Mouse (Mus musculus): Measurements from ENCODE around the gene Opn1mw. TPM values are rescaled to one million over a fixed set of nuclear protein-coding genes. Genes with fewer than 3 reads are reported as not detected.
A peak's percentile ranks its signal among the peaks of the same experiment; 100 is the strongest.
"Not testable (repeated sequence)": the region's sequence is repeated elsewhere in the genome, so short reads cannot be mapped to it uniquely, and the experiment has no call there.

The Opn1mw gene
- polyA plus RNA-seq, 1 experiment from 2014 or later: not detected

- Histone ChIP-seq H3K4me2 (replicated peaks; ENCODE audit: low read depth, low read length) (peak overlapping the region; percentile 25), H3K9me3 (ENCODE audit: control insufficient read depth, low read length) (no peaks in the 10 kb centered on the region), H3K36me3 (ENCODE audit: control insufficient read depth, insufficient read depth, low read length) (no peaks in the 10 kb centered on the region), H3K4me3 (ENCODE audit: low read length) (no peak overlapping the region; the same call in 1 of the 2 replicates), H3K9ac (ENCODE audit: low read depth, low read length) (no peak overlapping the region), H3K27me3 (ENCODE audit: control insufficient read depth, insufficient read depth, low read length) (no peaks in the 10 kb centered on the region; the same call in 1 of the 2 replicates), H3K4me1 (ENCODE audit: control insufficient read depth, insufficient read depth, low read length) (no peaks in the 10 kb centered on the region), H3K27ac (ENCODE audit: low read depth, low read length) (no peak overlapping the region)
- 29% methylated on average over 10 of the region's 10 CpGs for WGBS
- peak; percentile 57; the same call in 1 of the 2 replicates for ATAC-seq (ENCODE audit: low FRiP score, low TSS enrichment)
These were observed 11.8 kb upstream of the Opn1mw start for GRCm38 (mm10) chrX:74115511-74115910.

- H3K4me2 ChIP-seq (replicated peaks; ENCODE audit: low read depth, low read length): no peak overlapping the region
- no peak overlapping the region for H3K27ac ChIP-seq (ENCODE audit: low read depth, low read length)
- no peak overlapping the region for H3K4me3 ChIP-seq (ENCODE audit: low read length)
- no peaks in the 10 kb centered on the region for H3K27me3 ChIP-seq (ENCODE audit: control insufficient read depth, insufficient read depth, low read length)
- no peak overlapping the region for H3K9ac ChIP-seq (ENCODE audit: low read depth, low read length)
- WGBS: 56% methylated on average over 2 of the region's 2 CpGs
- ATAC-seq (ENCODE audit: low FRiP score, low TSS enrichment): no peak
- no peaks in the 10 kb centered on the region for H3K36me3 ChIP-seq (ENCODE audit: control insufficient read depth, insufficient read depth, low read length)
- no peaks in the 10 kb centered on the region for H3K9me3 ChIP-seq (ENCODE audit: control insufficient read depth, low read length)
- no peaks in the 10 kb centered on the region for H3K4me1 ChIP-seq (ENCODE audit: control insufficient read depth, insufficient read depth, low read length)
These were observed 2.3 kb upstream of the Opn1mw start for GRCm38 (mm10) chrX:74124975-74125374.

- H3K4me3 ChIP-seq (ENCODE audit: low read length); H3K27ac ChIP-seq (ENCODE audit: low read depth, low read length); H3K4me1 ChIP-seq (ENCODE audit: control insufficient read depth, insufficient read depth, low read length); H3K9me3 ChIP-seq (ENCODE audit: control insufficient read depth, low read length); H3K9ac ChIP-seq (ENCODE audit: low read depth, low read length); H3K36me3 ChIP-seq (ENCODE audit: control insufficient read depth, insufficient read depth, low read length); H3K4me2 ChIP-seq (replicated peaks; ENCODE audit: low read depth, low read length); ATAC-seq (ENCODE audit: low FRiP score, low TSS enrichment); H3K27me3 ChIP-seq (ENCODE audit: control insufficient read depth, insufficient read depth, low read length): not testable (repeated sequence)
- WGBS: 38% methylated on average over 1 of the region's 1 CpGs
These were observed 8.0 kb downstream of the Opn1mw start, which contains the start of gene Mecp2 for GRCm38 (mm10) chrX:74135263-74135662. Mecp2 (minus strand) TSS chrX:74135363.

- Histone ChIP-seq H3K9me3 (ENCODE audit: control insufficient read depth, low read length) (no peaks in the 10 kb centered on the region), H3K4me3 (ENCODE audit: low read length) (no peak within 1 kb of the TSS), H3K4me2 (replicated peaks; ENCODE audit: low read depth, low read length) (no peak within 1 kb of the TSS), H3K27ac (ENCODE audit: low read depth, low read length) (no peak within 1 kb of the TSS), H3K4me1 (ENCODE audit: control insufficient read depth, insufficient read depth, low read length) (no peaks in the 10 kb centered on the region), H3K27me3 (ENCODE audit: control insufficient read depth, insufficient read depth, low read length) (no peaks in the 10 kb centered on the region), H3K9ac (ENCODE audit: low read depth, low read length) (no peak within 1 kb of the TSS), H3K36me3 (ENCODE audit: control insufficient read depth, insufficient read depth, low read length) (no peaks in the 10 kb centered on the region)
- 94% methylated on average over 1 of the region's 1 CpGs for WGBS
- no peak for ATAC-seq (ENCODE audit: low FRiP score, low TSS enrichment)
These were observed 40.5 kb downstream of the Opn1mw start, which contains the start of gene Tex28 for GRCm38 (mm10) chrX:74167738-74168137. Tex28 (minus strand) TSS chrX:74167838.

- no peak within 1 kb of the TSS for H3K27ac ChIP-seq (ENCODE audit: low read depth, low read length)
- ATAC-seq (ENCODE audit: low FRiP score, low TSS enrichment): no peak
- no peak within 1 kb of the TSS for H3K4me2 ChIP-seq (replicated peaks; ENCODE audit: low read depth, low read length)
- H3K9me3 ChIP-seq (ENCODE audit: control insufficient read depth, low read length): no peaks in the 10 kb centered on the region
- H3K4me3 ChIP-seq (ENCODE audit: low read length): no peak within 1 kb of the TSS
- H3K27me3 ChIP-seq (ENCODE audit: control insufficient read depth, insufficient read depth, low read length): no peaks in the 10 kb centered on the region
- H3K4me1 ChIP-seq (ENCODE audit: control insufficient read depth, insufficient read depth, low read length): no peaks in the 10 kb centered on the region
- WGBS: 90% methylated on average over 17 of the region's 17 CpGs
- no peak within 1 kb of the TSS for H3K9ac ChIP-seq (ENCODE audit: low read depth, low read length)
- no peaks in the 10 kb centered on the region for H3K36me3 ChIP-seq (ENCODE audit: control insufficient read depth, insufficient read depth, low read length)
These were observed 49.7 kb downstream of the Opn1mw start, which contains the start of gene Tktl1 for GRCm38 (mm10) chrX:74176959-74177358. Tktl1 (plus strand) TSS chrX:74177259.

Other genes with a start within 250 kb of the Opn1mw start
- gene Avpr2, start 235.4 kb upstream of the Opn1mw start, polyA plus RNA-seq (2014; fragmentation: Nextera tagmentation; extraction: Ambion mirVana): 2.3 and 4.4 TPM in 2 replicates
- 4.2 and 6.1 TPM in 2 replicates for gene L1cam, start 231.4 kb upstream of the Opn1mw start, polyA plus RNA-seq (2014; fragmentation: Nextera tagmentation; extraction: Ambion mirVana)
- gene Arhgap4, start 205.6 kb upstream of the Opn1mw start, polyA plus RNA-seq (2014; fragmentation: Nextera tagmentation; extraction: Ambion mirVana): 1.7 and 4.2 TPM in 2 replicates
- 140 and 168 TPM in 2 replicates for gene Naa10, start 205.5 kb upstream of the Opn1mw start, polyA plus RNA-seq (2014; fragmentation: Nextera tagmentation; extraction: Ambion mirVana)
- gene Renbp, start 196.6 kb upstream of the Opn1mw start, polyA plus RNA-seq (2014; fragmentation: Nextera tagmentation; extraction: Ambion mirVana): 36.9 and 38.8 TPM in 2 replicates
- 78.4 and 87.8 TPM in 2 replicates for gene Hcfc1, start 161.1 kb upstream of the Opn1mw start, polyA plus RNA-seq (2014; fragmentation: Nextera tagmentation; extraction: Ambion mirVana)
- gene Irak1, start 103.5 kb upstream of the Opn1mw start, polyA plus RNA-seq (2014; fragmentation: Nextera tagmentation; extraction: Ambion mirVana): 56.6 and 64.8 TPM in 2 replicates
- 8.4 and 12.7 TPM in 2 replicates for gene Mecp2, start 7.9 kb downstream of the Opn1mw start, polyA plus RNA-seq (2014; fragmentation: Nextera tagmentation; extraction: Ambion mirVana)
- gene Tex28, start 40.4 kb downstream of the Opn1mw start, polyA plus RNA-seq (2014; fragmentation: Nextera tagmentation; extraction: Ambion mirVana): not detected in 2 replicates
- not detected in 2 replicates for gene Tktl1, start 49.8 kb downstream of the Opn1mw start, polyA plus RNA-seq (2014; fragmentation: Nextera tagmentation; extraction: Ambion mirVana)
- 199 and 315 TPM in 2 replicates for gene Flna, start 122.4 kb downstream of the Opn1mw start, polyA plus RNA-seq (2014; fragmentation: Nextera tagmentation; extraction: Ambion mirVana)
- 28.1 and 81.5 TPM in 2 replicates for gene Emd, start 127.2 kb downstream of the Opn1mw start, polyA plus RNA-seq (2014; fragmentation: Nextera tagmentation; extraction: Ambion mirVana)
- gene Rpl10, start 143.3 kb downstream of the Opn1mw start, polyA plus RNA-seq (2014; fragmentation: Nextera tagmentation; extraction: Ambion mirVana): 941 and 1,115 TPM in 2 replicates
- 58.5 and 64.3 TPM in 2 replicates for gene Taz, start 154.4 kb downstream of the Opn1mw start, polyA plus RNA-seq (2014; fragmentation: Nextera tagmentation; extraction: Ambion mirVana)
- 10.6 and 10.8 TPM in 2 replicates for gene Dnase1l1, start 154.9 kb downstream of the Opn1mw start, polyA plus RNA-seq (2014; fragmentation: Nextera tagmentation; extraction: Ambion mirVana)
- gene Atp6ap1, start 169.6 kb downstream of the Opn1mw start, polyA plus RNA-seq (2014; fragmentation: Nextera tagmentation; extraction: Ambion mirVana): 89.5 and 93.6 TPM in 2 replicates
- 90.3 and 143 TPM in 2 replicates for gene Gdi1, start 177.5 kb downstream of the Opn1mw start, polyA plus RNA-seq (2014; fragmentation: Nextera tagmentation; extraction: Ambion mirVana)
- gene Fam50a, start 185.6 kb downstream of the Opn1mw start, polyA plus RNA-seq (2014; fragmentation: Nextera tagmentation; extraction: Ambion mirVana): 46.9 and 52.9 TPM in 2 replicates
- 11.1 and 11.7 TPM in 2 replicates for gene Plxna3, start 201.6 kb downstream of the Opn1mw start, polyA plus RNA-seq (2014; fragmentation: Nextera tagmentation; extraction: Ambion mirVana)
- 128 and 153 TPM in 2 replicates for gene Lage3, start 226.2 kb downstream of the Opn1mw start, polyA plus RNA-seq (2014; fragmentation: Nextera tagmentation; extraction: Ambion mirVana)
- gene Ubl4a, start 245.8 kb downstream of the Opn1mw start, polyA plus RNA-seq (2014; fragmentation: Nextera tagmentation; extraction: Ambion mirVana): 56.5 and 74.6 TPM in 2 replicates
- gene Slc10a3, start 245.9 kb downstream of the Opn1mw start, polyA plus RNA-seq (2014; fragmentation: Nextera tagmentation; extraction: Ambion mirVana): 16.2 and 23.5 TPM in 2 replicates